Mouse (Mus musculus) heart, adult 2 months (tissue): ENCODE results near the gene Lcn5.

Experiments
- CTCF ChIP-seq: fragments of 200-600 bp; IDR thresholded peaks from 2 replicates; pipeline ENCODE4 v1.8.1; 2022; ENCODE audit warnings: antibody characterized with exemption, mild to moderate bottlenecking, moderate library complexity
- POLR2A ChIP-seq: fragments of 200-500 bp; IDR thresholded peaks from 2 replicates; pipeline ENCODE4 v1.6.1; 2011; ENCODE audit warnings: mild to moderate bottlenecking, low read depth, low read length, control low read depth; ENCODE audit not compliant: insufficient read depth

DNA sequence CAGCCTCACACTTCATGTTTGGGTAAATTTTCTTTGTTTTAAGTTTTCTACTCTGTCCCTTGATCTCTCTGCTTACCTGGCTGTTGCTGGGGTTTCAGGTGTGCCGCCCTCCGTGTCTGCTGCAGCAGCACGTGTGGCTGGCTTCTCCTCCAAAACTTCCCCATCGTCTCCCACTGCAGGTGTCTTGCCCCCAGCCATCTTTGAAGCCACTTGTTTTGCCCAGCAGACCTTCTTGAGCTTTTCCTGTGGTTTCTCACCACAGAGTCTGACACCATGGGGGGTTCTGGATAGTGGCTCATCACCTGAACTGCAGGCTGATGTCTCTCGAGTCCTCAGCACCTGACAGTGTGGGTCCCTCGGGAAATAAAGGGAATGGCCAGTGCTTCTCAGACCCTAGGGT is 21.8 kb downstream of the Lcn5 start:
- TF ChIP-seq POLR2A (no peak), CTCF (no peak)
